36 mouse cellular contexts compared by ENCODE assay signal in genomic region chr19:29810022-29810421, GRCm38 (mm10).
"Had no signal": no experiment of that assay in that cellular context is flagged by ENCODE, and none has a peak within 500 bp of the region (broad histone marks: within the 10 kb centered on the region; RNA-seq: fewer than 3 reads in every experiment).

No protein-coding gene starts in this region.

- DNase-seq: heart, postnatal 10 days; heart, postnatal 14 days; heart, postnatal 36 days; heart, postnatal 4 days; kidney, adult 11 months; kidney, adult 18-20 months; kidney, adult 2 months; kidney, adult 8-10 months; kidney, adult 9 months; kidney, postnatal 10 days; kidney, postnatal 14 days; kidney, postnatal 25 days; kidney, postnatal 36 days; kidney, postnatal 4 days; layer of hippocampus, adult 9-11 months; layer of hippocampus, postnatal 36 days had no signal

- H3K9me3 ChIP-seq: heart, embryonic 10.5 days; heart, embryonic 12.5 days; heart, embryonic 13.5 days; heart, embryonic 15.5 days; hindbrain, embryonic 10.5 days; hindbrain, embryonic 12.5 days; hindbrain, embryonic 13.5 days; hindbrain, embryonic 15.5 days; intestine, embryonic 15.5 days; kidney, embryonic 15.5 days had no signal

- H3K9ac ChIP-seq: heart, embryonic 12.5 days; heart, embryonic 13.5 days; heart, embryonic 15.5 days; hindbrain, embryonic 12.5 days; hindbrain, embryonic 13.5 days; hindbrain, embryonic 14.5 days; hindbrain, embryonic 15.5 days; intestine, embryonic 15.5 days; kidney, embryonic 15.5 days had no signal

- ATAC-seq: hindbrain, embryonic 16.5 days; hindbrain, postnatal 0 days; inflammation-experienced regulatory T-cells, adult 6 months; intestine, embryonic 15.5 days; intestine, embryonic 16.5 days; intestine, postnatal 0 days had no signal

- H3K27me3 ChIP-seq: heart, embryonic 12.5 days; heart, embryonic 13.5 days; hindbrain, embryonic 12.5 days; hindbrain, embryonic 13.5 days; hindbrain, embryonic 15.5 days; intestine, embryonic 15.5 days; kidney, embryonic 15.5 days had no signal

- H3K27ac ChIP-seq: heart, embryonic 10.5 days; heart, embryonic 13.5 days; heart, embryonic 15.5 days; hindbrain, embryonic 10.5 days; hindbrain, embryonic 12.5 days; hindbrain, embryonic 13.5 days; hindbrain, embryonic 14.5 days; hindbrain, embryonic 15.5 days; hindbrain, postnatal 0 days; intestine, embryonic 15.5 days; kidney, embryonic 15.5 days; kidney, postnatal 0 days; layer of hippocampus, adult 2 months; left cerebral cortex, adult 2 months had no signal

- H3K4me3 ChIP-seq: heart, embryonic 10.5 days; heart, embryonic 12.5 days; heart, embryonic 13.5 days; heart, embryonic 15.5 days; hindbrain, embryonic 10.5 days; hindbrain, embryonic 12.5 days; hindbrain, embryonic 13.5 days; hindbrain, embryonic 15.5 days; intestine, embryonic 15.5 days; kidney, embryonic 15.5 days; layer of hippocampus, adult 2 months; left cerebral cortex, adult 2 months had no signal

- H3K4me2 ChIP-seq: heart, embryonic 11.5 days; heart, embryonic 12.5 days; heart, embryonic 13.5 days; heart, embryonic 15.5 days; hindbrain, embryonic 12.5 days; hindbrain, embryonic 13.5 days; hindbrain, embryonic 14.5 days; hindbrain, embryonic 15.5 days; intestine, embryonic 15.5 days; kidney, embryonic 15.5 days had no signal
